Mouse (Mus musculus) heart, postnatal 0 days (tissue): ENCODE measurements around the gene Gm19345. TPM values are rescaled to one million over a fixed set of nuclear protein-coding genes. Genes with fewer than 3 reads are reported as not detected.

Experiments used
- ATAC-seq: fragments of 200-750 bp; cut with Nextera tagmentation; 2 replicates; pipeline ENCODE4 v1.8.0; 2017; ENCODE audit warnings: low read depth, moderate number of reproducible peaks, moderate library complexity; ENCODE audit not compliant: insufficient read depth
- DNase-seq: peaks from one replicate; pipeline ENCODE4 v3.0.0-alpha.2; 2016; ENCODE audit warnings: low spot score
- H3K27ac ChIP-seq: fragments of 300-500 bp; sonication (generic); 2 replicates; pipeline ENCODE4 v1.5.1; 2014; ENCODE audit warnings: low read depth, mild to moderate bottlenecking
- H3K27me3 ChIP-seq: fragments of 300-500 bp; sonication (generic); 2 replicates; pipeline ENCODE4 v1.6.1; 2014; ENCODE audit warnings: low read length, mixed read lengths; ENCODE audit not compliant: control insufficient read depth, insufficient read depth
- H3K36me3 ChIP-seq: fragments of 300-500 bp; sonication (generic); replicated peaks from 2 replicates; pipeline ENCODE4 v1.6.1; 2014; ENCODE audit warnings: low read length, mixed read lengths; ENCODE audit not compliant: control insufficient read depth, insufficient read depth
- H3K4me1 ChIP-seq: fragments of 300-500 bp; sonication (generic); 2 replicates; pipeline ENCODE4 v1.6.1; 2014; ENCODE audit warnings: antibody characterized with exemption; ENCODE audit not compliant: control insufficient read depth, insufficient read depth
- H3K4me2 ChIP-seq: fragments of 300-500 bp; sonication (generic); 2 replicates; pipeline ENCODE4 v1.6.1; 2014; ENCODE audit warnings: low read depth, mild to moderate bottlenecking, low read length, moderate library complexity
- H3K4me3 ChIP-seq: fragments of 300-500 bp; sonication (generic); 2 replicates; pipeline ENCODE4 v1.5.1; 2014; ENCODE audit warnings: low read depth, low read length
- H3K9ac ChIP-seq: fragments of 300-500 bp; sonication (generic); replicated peaks from 2 replicates; pipeline ENCODE4 v1.6.1; 2014; ENCODE audit warnings: low read depth, low read length, mixed read lengths
- H3K9me3 ChIP-seq: fragments of 300-500 bp; sonication (generic); replicated peaks from 2 replicates; pipeline ENCODE4 v1.6.1; 2016; ENCODE audit warnings: low read length; ENCODE audit not compliant: control insufficient read depth
- CTCF ChIP-seq: IDR thresholded peaks from 2 replicates; pipeline ENCODE4 v1.5.1; 2016; ENCODE audit warnings: antibody characterized with exemption, control low read depth, low read depth
- EP300 ChIP-seq: IDR thresholded peaks from 2 replicates; pipeline ENCODE4 v1.6.1; 2016; ENCODE audit warnings: antibody characterized with exemption, low read depth
- WGBS: fragments of 180-500 bp; shearing (Covaris S2); extraction: QIAGEN DNeasy Blood & Tissue Kit; methylation state at CpG from one replicate; pipeline ENCODE4 v1.1.7; 2014; 5-methylcytosine and 5-hydroxymethylcytosine counted together
- polyA plus RNA-seq: library from polyadenylated mRNA; unstranded; fragments of >200 nt; fragmentation: Nextera tagmentation; extraction: Ambion mirVana; gene quantifications from 2 replicates; pipeline ENCODE4 v1.2.1, GENCODE M21; 2015
- total RNA-seq: library from RNA; depleted of rRNA; stranded (reverse); fragments of >200 nt; gene quantifications from 2 replicates; pipeline ENCODE4 v1.2.3, GENCODE M21; 2014; ENCODE audit warnings: low replicate concordance

The Gm19345 gene
- total and polyA plus RNA-seq, 2 experiments from 2014 or later: not detected

- no peak overlapping the region for H3K4me2 ChIP-seq
- H3K36me3 ChIP-seq: no peaks in the 10 kb centered on the region
- H3K27ac ChIP-seq: no peak overlapping the region
- DNase-seq (no peak), ATAC-seq (no peak)
- no peaks in the 10 kb centered on the region for H3K9me3 ChIP-seq
- WGBS: 85% methylated on average over 6 of the region's 6 CpGs
- no peak overlapping the region for H3K9ac ChIP-seq
- H3K4me3 ChIP-seq: no peak overlapping the region
- H3K4me1 ChIP-seq: no peaks in the 10 kb centered on the region
- peaks cover 30% of the 10 kb centered on the region for H3K27me3 ChIP-seq
- TF ChIP-seq EP300 (no peak), CTCF (no peak)
These were observed 4.5 kb downstream of the Gm19345 start for GRCm38 (mm10) chr7:19856283-19856682.

- 47% methylated on average over 10 of the region's 10 CpGs for WGBS
- no peak overlapping the region for H3K4me2 ChIP-seq
- no peak for TF ChIP-seq CTCF
- TF ChIP-seq EP300: no peak
- H3K4me3 ChIP-seq: no peak overlapping the region
- H3K27ac ChIP-seq: no peak overlapping the region
- H3K36me3 ChIP-seq: no peaks in the 10 kb centered on the region
- H3K4me1 ChIP-seq: 0 out of 2 replicates have a peak, but pooled peaks cover 3% of the 10 kb centered on the region
- ATAC-seq (no peak), DNase-seq (no peak)
- H3K9ac ChIP-seq: no peak overlapping the region
- H3K9me3 ChIP-seq: no peaks in the 10 kb centered on the region
- H3K27me3 ChIP-seq: no peaks in the 10 kb centered on the region
These were observed 7.9 kb downstream of the Gm19345 start for GRCm38 (mm10) chr7:19859740-19860139.

- WGBS: 74% methylated on average over 9 of the region's 9 CpGs
- TF ChIP-seq CTCF: no peak
- no peak for TF ChIP-seq EP300
- Histone ChIP-seq H3K4me2 (no peak within 1 kb of the TSS), H3K36me3 (no peaks in the 10 kb centered on the region), H3K4me3 (no peak within 1 kb of the TSS), H3K9me3 (no peaks in the 10 kb centered on the region), H3K27me3 (no peaks in the 10 kb centered on the region), H3K9ac (no peak within 1 kb of the TSS), H3K4me1 (0 out of 2 replicates have a peak, but pooled peaks cover 4% of the 10 kb centered on the region), H3K27ac (no peak within 1 kb of the TSS)
- no peak for DNase-seq
- ATAC-seq: no peak
These were observed 9.4 kb downstream of the Gm19345 start, which contains the start of gene Ceacam16 for GRCm38 (mm10) chr7:19861199-19861598. Gene Ceacam16, minus strand, starts transcription at chr7:19861299.

GRCm38 (mm10) chr7:19864241-19864640 is 12.4 kb downstream of the Gm19345 start:
- ATAC-seq: peak; percentile 45; the same call in 1 of the 2 replicates
- peaks cover 9% of the 10 kb centered on the region; the same call in 1 of the 2 replicates for H3K4me1 ChIP-seq
- WGBS: 13% methylated on average over 2 of the region's 2 CpGs
- H3K4me2 ChIP-seq: no peak overlapping the region
- no peaks in the 10 kb centered on the region for H3K27me3 ChIP-seq
- no peak overlapping the region for H3K9ac ChIP-seq
- no peaks in the 10 kb centered on the region for H3K36me3 ChIP-seq
- H3K9me3 ChIP-seq: no peaks in the 10 kb centered on the region
- H3K4me3 ChIP-seq: no peak overlapping the region
- TF ChIP-seq CTCF (no peak), EP300 (no peak)
- no peak for DNase-seq
- no peak overlapping the region for H3K27ac ChIP-seq

GRCm38 (mm10) chr7:19865246-19866036 is 13.6 kb downstream of the Gm19345 start:
- Histone ChIP-seq H3K9ac (no peak overlapping the region), H3K4me2 (no peak overlapping the region), H3K27ac (no peak overlapping the region), H3K27me3 (no peaks in the 10 kb centered on the region), H3K36me3 (no peaks in the 10 kb centered on the region), H3K9me3 (no peaks in the 10 kb centered on the region), H3K4me1 (peaks cover 9% of the 10 kb centered on the region; the same call in 1 of the 2 replicates), H3K4me3 (no peak overlapping the region)
- ATAC-seq: peak; percentile 61
- no peak for DNase-seq
- WGBS: 59% methylated on average over 8 of the region's 8 CpGs
- TF ChIP-seq EP300 (no peak), CTCF (no peak)

- Histone ChIP-seq H3K27me3 (no peaks in the 10 kb centered on the region), H3K27ac (no peak overlapping the region), H3K4me1 (peaks cover 14% of the 10 kb centered on the region; the same call in 1 of the 2 replicates), H3K4me3 (no peak overlapping the region), H3K9ac (no peak overlapping the region), H3K4me2 (no peak overlapping the region), H3K9me3 (no peaks in the 10 kb centered on the region), H3K36me3 (no peaks in the 10 kb centered on the region)
- ATAC-seq (no peak), DNase-seq (no peak)
- TF ChIP-seq EP300 (no peak), CTCF (no peak)
- 51% methylated on average over 6 of the region's 6 CpGs for WGBS
These were observed 14.7 kb downstream of the Gm19345 start for GRCm38 (mm10) chr7:19866490-19866889.
